ENCODE assay signal across 16 mouse cellular contexts in genomic region chr5:129249080-129249479, GRCm38 (mm10).
A peak's percentile ranks its signal among the peaks of the same experiment; 100 is the strongest.
DNase-seq lines count a peak whose midpoint lies in the region; ATAC-seq and TF ChIP-seq lines count a peak whose summit lies in the region.
"Had no signal": no experiment of that assay in that cellular context is flagged by ENCODE, and none has a peak within 500 bp of the region (broad histone marks: within the 10 kb centered on the region; RNA-seq: fewer than 3 reads in every experiment).

No protein-coding gene starts in this region.

- H3K9me3 ChIP-seq in heart, embryonic 12.5 days (replicated peaks): peaks cover 7% of the 10 kb centered on the region; the same call in 1 of the 2 replicates
- no peaks in the 10 kb centered on the region for H3K9me3 ChIP-seq in lung, embryonic 14.5 days (ENCODE audit: low read depth, low read length)
- H3K9me3 ChIP-seq in neural tube, embryonic 15.5 days (replicated peaks): no peaks in the 10 kb centered on the region
- H3K9me3 ChIP-seq: hindbrain, embryonic 15.5 days; midbrain, embryonic 13.5 days; stomach, embryonic 15.5 days had no signal

- H3K4me3 ChIP-seq in kidney, adult 2 months (ENCODE audit: insufficient read depth, low read depth, low read length): no peak overlapping the region
- no peak overlapping the region for H3K4me3 ChIP-seq in heart, embryonic 12.5 days
- H3K4me3 ChIP-seq in lung, embryonic 14.5 days (ENCODE audit: low read depth, low read length): no peak overlapping the region
- no peak overlapping the region for H3K4me3 ChIP-seq in neural tube, embryonic 15.5 days (replicated peaks)
- no peak overlapping the region for H3K4me3 ChIP-seq in thymus, adult 2 months (ENCODE audit: control insufficient read depth, insufficient read depth, low read length)
- H3K4me3 ChIP-seq: heart, adult 2 months; hindbrain, embryonic 15.5 days; lung, embryonic 15.5 days; midbrain, embryonic 13.5 days; stomach, embryonic 15.5 days had no signal

- no peaks in the 10 kb centered on the region for H3K27me3 ChIP-seq in kidney, adult 2 months (replicated peaks; ENCODE audit: control insufficient read depth, insufficient read depth, low read length)
- H3K27me3 ChIP-seq in heart, embryonic 12.5 days (replicated peaks): no peaks in the 10 kb centered on the region
- no peaks in the 10 kb centered on the region for H3K27me3 ChIP-seq in lung, embryonic 14.5 days (ENCODE audit: insufficient read depth, low read length)
- H3K27me3 ChIP-seq in neural tube, embryonic 15.5 days (replicated peaks): no peaks in the 10 kb centered on the region
- H3K27me3 ChIP-seq in thymus, adult 2 months (ENCODE audit: control insufficient read depth, insufficient read depth, low read length): no peaks in the 10 kb centered on the region
- H3K27me3 ChIP-seq: hindbrain, embryonic 15.5 days; lung, embryonic 15.5 days; midbrain, embryonic 13.5 days; stomach, embryonic 15.5 days had no signal

- TF ChIP-seq POLR2A in kidney, adult 2 months (IDR thresholded peaks at IDR 0.05; ENCODE audit: low read depth, low read length): no peak
- no peak for TF ChIP-seq POLR2A in thymus, adult 2 months (IDR thresholded peaks at IDR 0.05; ENCODE audit: control insufficient read depth, extremely low read depth, insufficient read depth, low read length, poor library complexity)

- no peaks in the 10 kb centered on the region for H3K4me1 ChIP-seq in kidney, adult 2 months (ENCODE audit: control insufficient read depth, insufficient read depth, low read length)
- 0 out of 2 replicates have a peak, but pooled peaks cover 9% of the 10 kb centered on the region for H3K4me1 ChIP-seq in heart, embryonic 12.5 days (replicated peaks)
- H3K4me1 ChIP-seq in lung, embryonic 14.5 days (ENCODE audit: insufficient read depth): no peaks in the 10 kb centered on the region
- peaks cover 3% of the 10 kb centered on the region for H3K4me1 ChIP-seq in neural tube, embryonic 15.5 days
- H3K4me1 ChIP-seq in thymus, adult 2 months (replicated peaks; ENCODE audit: control insufficient read depth, insufficient read depth, low read length): no peaks in the 10 kb centered on the region
- H3K4me1 ChIP-seq: lung, embryonic 15.5 days; midbrain, embryonic 13.5 days had no signal

- H3K36me3 ChIP-seq in kidney, adult 2 months (ENCODE audit: control insufficient read depth, insufficient read depth, low read length): no peaks in the 10 kb centered on the region
- no peaks in the 10 kb centered on the region for H3K36me3 ChIP-seq in heart, embryonic 12.5 days
- H3K36me3 ChIP-seq in lung, embryonic 14.5 days (ENCODE audit: insufficient read depth): no peaks in the 10 kb centered on the region
- H3K36me3 ChIP-seq in neural tube, embryonic 15.5 days: no peaks in the 10 kb centered on the region
- no peaks in the 10 kb centered on the region for H3K36me3 ChIP-seq in thymus, adult 2 months (ENCODE audit: control insufficient read depth, insufficient read depth, low read length)
- H3K36me3 ChIP-seq: hindbrain, embryonic 15.5 days; lung, embryonic 15.5 days; midbrain, embryonic 13.5 days; stomach, embryonic 15.5 days had no signal

- H3K27ac ChIP-seq in kidney, adult 2 months (ENCODE audit: insufficient read depth, low read depth, low read length): no peak overlapping the region
- H3K27ac ChIP-seq in heart, embryonic 12.5 days (ENCODE audit: poor library complexity, severe bottlenecking): no peak overlapping the region
- no peak overlapping the region for H3K27ac ChIP-seq in lung, embryonic 14.5 days (ENCODE audit: low read depth)
- no peak overlapping the region for H3K27ac ChIP-seq in neural tube, embryonic 15.5 days (replicated peaks)
- no peak overlapping the region for H3K27ac ChIP-seq in thymus, adult 2 months (ENCODE audit: control insufficient read depth, insufficient read depth, low read length)
- H3K27ac ChIP-seq: heart, adult 2 months; hindbrain, embryonic 15.5 days; lung, embryonic 15.5 days; midbrain, embryonic 13.5 days; stomach, embryonic 15.5 days had no signal

- H3K9ac ChIP-seq in heart, embryonic 12.5 days: no peak overlapping the region
- H3K9ac ChIP-seq in lung, embryonic 14.5 days: no peak overlapping the region
- no peak overlapping the region for H3K9ac ChIP-seq in neural tube, embryonic 15.5 days (replicated peaks)
- H3K9ac ChIP-seq: hindbrain, embryonic 15.5 days; lung, embryonic 15.5 days; midbrain, embryonic 13.5 days; stomach, embryonic 15.5 days had no signal

- ATAC-seq in heart, embryonic 12.5 days (ENCODE audit: insufficient number of reproducible peaks, low FRiP score): peak; percentile 61; the same call in 1 of the 2 replicates
- ATAC-seq in lung, embryonic 14.5 days (ENCODE audit: insufficient read depth): no peak
- no peak for ATAC-seq in neural tube, embryonic 15.5 days (ENCODE audit: low FRiP score)
- ATAC-seq: midbrain, embryonic 13.5 days had no signal

- 71% methylated on average over 8 of the region's 8 CpGs for WGBS in kidney, adult 2 months
- 46% methylated on average over 8 of the region's 8 CpGs for WGBS in heart, embryonic 12.5 days
- WGBS in lung, embryonic 14.5 days: 53% methylated on average over 8 of the region's 8 CpGs
- 87% methylated on average over 8 of the region's 8 CpGs for WGBS in neural tube, embryonic 15.5 days
- 84% methylated on average over 8 of the region's 8 CpGs for WGBS in thymus, adult 2 months

- H3K4me2 ChIP-seq in heart, embryonic 12.5 days: peak overlapping the region; percentile 12; the same call in 1 of the 2 replicates
- no peak overlapping the region for H3K4me2 ChIP-seq in lung, embryonic 14.5 days
- H3K4me2 ChIP-seq in neural tube, embryonic 15.5 days: no peak overlapping the region
- H3K4me2 ChIP-seq: hindbrain, embryonic 15.5 days; lung, embryonic 15.5 days; midbrain, embryonic 13.5 days; stomach, embryonic 15.5 days had no signal

- TF ChIP-seq CTCF in kidney, adult 2 months (conservative IDR thresholded peaks at IDR 0.05; ENCODE audit: insufficient read depth, insufficient read length, low read depth, low read length): no peak
- TF ChIP-seq CTCF in lung, embryonic 14.5 days (IDR thresholded peaks at IDR 0.05; ENCODE audit: low read depth): no peak
- no peak for TF ChIP-seq CTCF in thymus, adult 2 months (IDR thresholded peaks at IDR 0.05; ENCODE audit: borderline replicate concordance, control insufficient read depth, extremely low read depth, insufficient read depth, low read length, poor library complexity)

- peak; percentile 30 for DNase-seq in kidney, adult 2 months
- DNase-seq in kidney, adult 8-10 months: no peak
- DNase-seq in R1 (ENCODE audit: low read depth, low spot score): peak; percentile 82
- peak; percentile 31 for DNase-seq in lung, embryonic 14.5 days
- no peak for DNase-seq in thymus, adult 2 months
- no peak for DNase-seq in retina, postnatal 1 day
- DNase-seq: cerebellum, adult 9-11 months; kidney, adult 11 months; thymus, postnatal 14 days had no signal

Comparison
In these comparisons a context has a peak if more than half of its experiments do, and no peak if none do; other contexts are left out.
1. DNase-seq: peak in kidney, adult 2 months (single experiment), R1 (single experiment) and lung, embryonic 14.5 days (single experiment); none in kidney, adult 8-10 months (0 of 2), thymus, adult 2 months (single experiment) and retina, postnatal 1 day (single experiment).